Mouse (Mus musculus) kidney, adult 2 months (tissue): ENCODE results near the gene Cacna1h. TPM values are rescaled to one million over a fixed set of nuclear protein-coding genes. Genes with fewer than 3 reads are reported as not detected.

Experiments
- DNase-seq: peaks from one replicate; pipeline ENCODE4 v3.0.0; 2021
- H3K27ac ChIP-seq: fragments of 200-500 bp; 2 replicates; pipeline ENCODE4 v1.5.1; 2012; ENCODE audit warnings: low read depth, low read length, control low read depth, inconsistent platforms; ENCODE audit not compliant: insufficient read depth
- H3K27me3 ChIP-seq: fragments of 200-500 bp; replicated peaks from 2 replicates; pipeline ENCODE4 v1.6.1; 2012; ENCODE audit warnings: mild to moderate bottlenecking, moderate library complexity, low read length, inconsistent platforms; ENCODE audit not compliant: control insufficient read depth, insufficient read depth
- H3K36me3 ChIP-seq: fragments of 200-500 bp; 2 replicates; pipeline ENCODE4 v1.6.1; 2012; ENCODE audit warnings: mild to moderate bottlenecking, moderate library complexity, low read length, inconsistent platforms; ENCODE audit not compliant: control insufficient read depth, insufficient read depth
- H3K4me1 ChIP-seq: fragments of 200-500 bp; 2 replicates; pipeline ENCODE4 v1.6.1; 2011; ENCODE audit warnings: low read length; ENCODE audit not compliant: control insufficient read depth, insufficient read depth
- H3K4me3 ChIP-seq: fragments of 200-500 bp; 2 replicates; pipeline ENCODE4 v1.5.1; 2011; ENCODE audit warnings: mild to moderate bottlenecking, low read depth, low read length, control low read depth; ENCODE audit not compliant: insufficient read depth
- CTCF ChIP-seq: fragments of 200-500 bp; conservative IDR thresholded peaks from 2 replicates; pipeline ENCODE4 v1.5.1; 2011; ENCODE audit warnings: low read depth, mild to moderate bottlenecking, control low read depth, low read length, moderate library complexity, mixed read lengths; ENCODE audit not compliant: insufficient read depth, insufficient read length
- POLR2A ChIP-seq: fragments of 200-500 bp; IDR thresholded peaks from one replicate; pipeline ENCODE4 v1.6.1; 2011; ENCODE audit warnings: low read depth, low read length, control low read depth
- WGBS: fragments of 180-500 bp; shearing (Covaris S2); methylation state at CpG from one replicate; pipeline ENCODE4 v1.1.7; 2018; 5-methylcytosine and 5-hydroxymethylcytosine counted together
- polyA plus RNA-seq: library from polyadenylated mRNA; depleted of rRNA; stranded (reverse); fragments of >200 nt; gene quantifications from 2 replicates; pipeline ENCODE4 v1.2.3, GENCODE M21; 2012

Gene Cacna1h
- polyA plus RNA-seq, 1 experiment, result 0.44 TPM

- no peaks in the 10 kb centered on the region for H3K27me3 ChIP-seq
- TF ChIP-seq CTCF, result no peak
- no peak for TF ChIP-seq POLR2A
- DNase-seq, result peak; percentile 18
- no peaks in the 10 kb centered on the region for H3K36me3 ChIP-seq
- no peak overlapping the region for H3K4me3 ChIP-seq
- 0 out of 2 replicates have a peak, but pooled peaks cover 2% of the 10 kb centered on the region for H3K4me1 ChIP-seq
- no peak overlapping the region for H3K27ac ChIP-seq
- 11% methylated on average over 7 of the region's 7 CpGs for WGBS
Measured at GRCm38 (mm10) chr17:25400443-25400842, 33.1 kb downstream of the Cacna1h start.

GRCm38 (mm10) chr17:25398520-25398838, 35.1 kb downstream of the Cacna1h start:
- 55% methylated on average over 13 of the region's 13 CpGs for WGBS
- no peaks in the 10 kb centered on the region for H3K36me3 ChIP-seq
- no peak overlapping the region for H3K4me3 ChIP-seq

DNA sequence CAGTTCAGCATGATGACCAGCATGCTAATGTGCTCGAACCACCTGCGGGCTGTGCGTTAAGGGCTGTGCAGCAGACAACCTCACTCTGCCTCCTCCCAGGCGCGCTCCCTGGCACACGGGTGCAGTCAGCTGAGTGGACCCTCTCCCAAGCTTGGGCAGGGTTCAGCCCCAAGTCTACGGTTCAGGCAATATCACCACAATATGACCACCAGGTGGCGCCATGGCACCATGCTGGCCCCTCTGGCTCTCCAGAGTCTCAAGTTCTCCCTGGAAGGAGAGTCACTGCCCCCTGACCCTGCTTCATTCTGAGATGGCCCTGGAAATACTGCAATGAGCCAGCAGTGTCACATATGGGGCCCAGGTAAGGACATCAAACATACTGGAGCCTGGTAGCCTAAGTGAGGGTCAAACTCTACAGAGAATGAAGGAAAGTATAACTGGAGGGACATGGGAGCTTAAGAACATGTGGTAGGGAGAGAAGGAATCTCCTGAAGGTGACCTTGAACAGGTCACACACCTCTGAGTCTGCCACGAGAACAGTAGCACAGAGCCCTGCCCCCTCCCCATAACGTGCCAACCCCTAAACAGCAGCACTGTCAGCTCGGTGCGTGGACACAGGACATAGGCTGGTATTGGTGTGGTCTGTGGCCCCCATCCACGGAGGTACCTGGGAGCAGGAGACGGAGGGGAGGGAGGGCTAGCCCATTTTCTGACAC, 35.6 kb downstream of the Cacna1h start:
- no peaks in the 10 kb centered on the region for H3K4me1 ChIP-seq
- peak; percentile 93 for TF ChIP-seq CTCF
- no peak for TF ChIP-seq POLR2A
- H3K27ac ChIP-seq, result no peak overlapping the region
- H3K4me3 ChIP-seq, result no peak overlapping the region
- WGBS, result 31% methylated on average over 14 of the region's 14 CpGs
- H3K27me3 ChIP-seq, result no peaks in the 10 kb centered on the region
- DNase-seq, result peak; percentile 69
- H3K36me3 ChIP-seq, result no peaks in the 10 kb centered on the region

More at GRCm38 (mm10) chr17:25398520-25398838, 35.1 kb downstream of the Cacna1h start:
- no peaks in the 10 kb centered on the region for H3K27me3 ChIP-seq
- DNase-seq, result no peak
- H3K4me1 ChIP-seq, result no peaks in the 10 kb centered on the region
- H3K27ac ChIP-seq, result no peak overlapping the region
- TF ChIP-seq CTCF (no peak), POLR2A (no peak)

- no peaks in the 10 kb centered on the region for H3K36me3 ChIP-seq
- H3K27me3 ChIP-seq, result no peaks in the 10 kb centered on the region
- TF ChIP-seq POLR2A (no peak), CTCF (no peak)
- 84% methylated on average over 4 of the region's 4 CpGs for WGBS
- no peaks in the 10 kb centered on the region for H3K4me1 ChIP-seq
- H3K27ac ChIP-seq, result no peak overlapping the region
- H3K4me3 ChIP-seq, result no peak overlapping the region
- DNase-seq, result no peak
Measured at GRCm38 (mm10) chr17:25394526-25394925, 39.1 kb downstream of the Cacna1h start.

GRCm38 (mm10) chr17:25374011-25374410, 59.6 kb downstream of the Cacna1h start:
- no peak for DNase-seq
- H3K4me3 ChIP-seq, result no peak overlapping the region
- TF ChIP-seq CTCF (no peak), POLR2A (no peak)
- H3K27ac ChIP-seq, result no peak overlapping the region
- no peaks in the 10 kb centered on the region for H3K4me1 ChIP-seq
- no peaks in the 10 kb centered on the region for H3K36me3 ChIP-seq
- H3K27me3 ChIP-seq, result no peaks in the 10 kb centered on the region
- WGBS, result 19% methylated on average over 9 of the region's 9 CpGs

DNA sequence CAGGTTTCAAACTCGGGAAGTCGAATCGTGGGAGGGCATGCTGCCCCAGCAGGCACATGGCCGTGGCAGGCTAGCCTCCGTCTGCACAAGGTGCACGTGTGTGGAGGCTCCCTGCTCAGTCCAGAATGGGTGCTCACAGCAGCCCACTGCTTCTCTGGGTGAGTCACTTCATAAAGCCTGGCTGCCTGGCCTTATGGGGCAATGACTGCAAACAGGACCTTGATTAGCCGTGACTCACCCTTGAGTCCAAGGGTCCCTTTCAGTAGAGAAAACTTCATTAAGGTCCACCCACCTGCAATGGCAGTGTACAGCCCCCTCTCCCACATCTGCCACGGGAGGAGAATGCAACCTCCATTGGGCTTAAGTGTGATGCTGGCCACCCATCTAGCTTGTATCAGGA, 61.1 kb downstream of the Cacna1h start:
- DNase-seq, result no peak
- TF ChIP-seq POLR2A, result no peak
- no peak for TF ChIP-seq CTCF
- WGBS, result 66% methylated on average over 8 of the region's 8 CpGs

DNA sequence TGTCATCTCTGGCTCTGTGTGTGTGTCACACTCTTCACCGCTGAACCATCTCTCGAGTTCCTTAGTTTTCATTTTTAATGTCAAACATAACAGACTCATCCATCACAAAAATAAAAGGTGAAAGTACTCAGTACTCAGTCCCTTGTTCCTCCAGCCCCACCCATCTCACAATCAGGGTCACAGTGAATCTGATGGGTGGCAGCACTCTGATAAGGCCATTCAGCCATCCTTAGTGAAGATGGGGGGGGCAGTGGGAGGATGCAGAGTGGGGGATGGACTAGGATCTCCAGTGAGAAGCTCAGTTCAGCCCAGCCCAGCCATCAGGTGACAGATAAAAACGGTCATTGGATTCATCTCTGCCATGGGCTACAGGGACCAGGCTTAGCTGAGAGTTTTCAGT, 64.6 kb downstream of the Cacna1h start, which contains the start of gene Tpsg1:
Gene Tpsg1 (plus strand): TSS at position 301 of the 400 bp plus-strand sequence.
- H3K27ac ChIP-seq, result no peak within 1 kb of the TSS
- 77% methylated on average over 3 of the region's 3 CpGs for WGBS

More for the DNA sequence above, 61.1 kb downstream of the Cacna1h start:
- no peak overlapping the region for H3K4me3 ChIP-seq
- no peak overlapping the region for H3K27ac ChIP-seq
- no peaks in the 10 kb centered on the region for H3K36me3 ChIP-seq
- no peaks in the 10 kb centered on the region for H3K4me1 ChIP-seq
- no peaks in the 10 kb centered on the region for H3K27me3 ChIP-seq

More for the DNA sequence above, 64.6 kb downstream of the Cacna1h start, which contains the start of gene Tpsg1:
- Histone ChIP-seq H3K36me3 (no peaks in the 10 kb centered on the region), H3K4me3 (no peak within 1 kb of the TSS), H3K4me1 (no peaks in the 10 kb centered on the region), H3K27me3 (no peaks in the 10 kb centered on the region)
- no peak for DNase-seq
- TF ChIP-seq CTCF (no peak), POLR2A (no peak)
